9 mouse cellular contexts compared by ENCODE assay signal in the genomic region with DNA sequence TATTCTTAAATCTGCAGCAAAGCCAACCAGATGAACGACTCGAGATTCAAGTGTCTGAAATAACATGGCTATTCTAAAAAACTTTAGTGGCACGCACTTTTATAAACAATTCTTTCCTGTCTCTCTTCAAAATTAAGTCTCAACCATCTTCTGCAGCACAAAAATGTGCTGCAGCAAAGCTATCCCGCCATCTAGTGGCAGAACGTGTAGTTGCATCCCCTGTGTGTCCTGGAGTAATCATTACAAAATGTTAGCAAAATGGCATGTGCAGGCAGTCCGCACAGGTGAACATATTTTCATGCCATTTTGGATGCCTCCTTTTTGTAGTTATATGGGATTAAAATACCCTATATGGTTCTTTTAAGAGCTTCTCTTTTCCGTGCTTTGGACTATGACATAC.
A peak's percentile ranks its signal among the peaks of the same experiment; 100 is the strongest.
DNase-seq lines count a peak whose midpoint lies in the region; ATAC-seq and TF ChIP-seq lines count a peak whose summit lies in the region.
"Had no signal": no experiment of that assay in that cellular context is flagged by ENCODE, and none has a peak within 500 bp of the region (broad histone marks: within the 10 kb centered on the region; RNA-seq: fewer than 3 reads in every experiment).

No protein-coding gene starts in this region.

- H3K36me3 ChIP-seq in kidney, embryonic 16.5 days (ENCODE audit: insufficient read depth, low read length), result no peaks in the 10 kb centered on the region
- no peaks in the 10 kb centered on the region for H3K36me3 ChIP-seq in forebrain, embryonic 15.5 days
- no peaks in the 10 kb centered on the region for H3K36me3 ChIP-seq in hindbrain, postnatal 0 days (ENCODE audit: insufficient read depth, low read length)
- H3K36me3 ChIP-seq: embryonic facial prominence, embryonic 13.5 days had no signal

- no peak overlapping the region for H3K9ac ChIP-seq in kidney, embryonic 16.5 days (replicated peaks; ENCODE audit: low read length)
- H3K9ac ChIP-seq in forebrain, embryonic 15.5 days (replicated peaks), result no peak overlapping the region
- no peak overlapping the region for H3K9ac ChIP-seq in hindbrain, postnatal 0 days (replicated peaks; ENCODE audit: low read length)
- H3K9ac ChIP-seq: embryonic facial prominence, embryonic 13.5 days had no signal

- peak; percentile 96 for TF ChIP-seq CTCF in hindbrain, postnatal 0 days (IDR thresholded peaks at IDR 0.05; ENCODE audit: low read depth)

- 20% methylated on average over 7 of the region's 7 CpGs for WGBS in kidney, embryonic 16.5 days
- WGBS in forebrain, embryonic 15.5 days, result 27% methylated on average over 7 of the region's 7 CpGs
- 21% methylated on average over 7 of the region's 7 CpGs for WGBS in hindbrain, postnatal 0 days

- intact Hi-C loops in left cerebral cortex, postnatal 36 days (cut with DNase I), result loop anchor here (1.0 to 10.0 kb wide), 2 partner anchors 454 to 548 kb away; partner anchors contain the start of gene Cldn11

- no peaks in the 10 kb centered on the region for H3K27me3 ChIP-seq in kidney, embryonic 16.5 days (ENCODE audit: insufficient read depth, low read length)
- H3K27me3 ChIP-seq in forebrain, embryonic 15.5 days, result no peaks in the 10 kb centered on the region
- no peaks in the 10 kb centered on the region for H3K27me3 ChIP-seq in hindbrain, postnatal 0 days (ENCODE audit: insufficient read depth, low read length)
- H3K27me3 ChIP-seq: embryonic facial prominence, embryonic 13.5 days had no signal

- ATAC-seq in kidney, embryonic 16.5 days (ENCODE audit: low FRiP score, low TSS enrichment), result no peak
- ATAC-seq in forebrain, embryonic 15.5 days (replicated peaks), result peak; percentile 46; the same call in 1 of the 2 replicates
- peak; percentile 78 for ATAC-seq in hindbrain, postnatal 0 days

- no peaks in the 10 kb centered on the region for H3K9me3 ChIP-seq in kidney, embryonic 16.5 days (ENCODE audit: low read length)
- no peaks in the 10 kb centered on the region for H3K9me3 ChIP-seq in forebrain, embryonic 15.5 days
- H3K9me3 ChIP-seq in hindbrain, postnatal 0 days (ENCODE audit: low read length), result no peaks in the 10 kb centered on the region
- H3K9me3 ChIP-seq: embryonic facial prominence, embryonic 13.5 days had no signal

- no peaks in the 10 kb centered on the region for H3K4me1 ChIP-seq in kidney, embryonic 16.5 days (ENCODE audit: insufficient read depth, low read length)
- H3K4me1 ChIP-seq in forebrain, embryonic 15.5 days, result no peaks in the 10 kb centered on the region
- H3K4me1 ChIP-seq in hindbrain, postnatal 0 days (ENCODE audit: insufficient read depth, low read length), result no peaks in the 10 kb centered on the region
- H3K4me1 ChIP-seq: embryonic facial prominence, embryonic 13.5 days had no signal

- no peak overlapping the region for H3K4me3 ChIP-seq in kidney, embryonic 16.5 days (ENCODE audit: low read length)
- no peak overlapping the region for H3K4me3 ChIP-seq in forebrain, embryonic 15.5 days
- H3K4me3 ChIP-seq in hindbrain, postnatal 0 days (ENCODE audit: low read length), result no peak overlapping the region
- H3K4me3 ChIP-seq: embryonic facial prominence, embryonic 13.5 days had no signal

- no peak overlapping the region for H3K4me2 ChIP-seq in kidney, embryonic 16.5 days (replicated peaks; ENCODE audit: low read depth, low read length)
- no peak overlapping the region for H3K4me2 ChIP-seq in forebrain, embryonic 15.5 days (replicated peaks)
- H3K4me2 ChIP-seq in hindbrain, postnatal 0 days (ENCODE audit: low read depth, low read length), result no peak overlapping the region
- H3K4me2 ChIP-seq: embryonic facial prominence, embryonic 13.5 days had no signal

- H3K27ac ChIP-seq in kidney, embryonic 16.5 days (ENCODE audit: low read length), result no peak overlapping the region
- H3K27ac ChIP-seq in forebrain, embryonic 15.5 days (replicated peaks), result no peak overlapping the region
- no peak overlapping the region for H3K27ac ChIP-seq in hindbrain, postnatal 0 days
- H3K27ac ChIP-seq: embryonic facial prominence, embryonic 13.5 days had no signal

- peak; percentile 31 for DNase-seq in kidney, adult 11 months
- DNase-seq in c-Kit-negative CD71-positive TER-119-positive erythroid progenitor cells, embryonic 14.5 days (ENCODE audit: low read depth, low spot score), result peak; percentile 4
- peak; percentile 93 for DNase-seq in hindbrain, postnatal 0 days (ENCODE audit: low spot score)
- DNase-seq in left cerebral cortex, postnatal 36 days (ENCODE audit: low spot score in 2 of 2), result peak; percentile 56 to 66
- peak; percentile 80 for DNase-seq in neural tube, embryonic 10.5 days (ENCODE audit: extremely low spot score, low spot score)
- DNase-seq in testis, postnatal 14 days (ENCODE audit: low spot score), result peak; percentile 50

Comparison
In these comparisons a context has a peak if more than half of its experiments do, and no peak if none do; other contexts are left out.
1. DNase-seq: peak in every context shown above with its lines; median percentile 93 in hindbrain, postnatal 0 days; 80 in neural tube, embryonic 10.5 days; 61 in left cerebral cortex, postnatal 36 days; 50 in testis, postnatal 14 days; 31 in kidney, adult 11 months; 4 in c-Kit-negative CD71-positive TER-119-positive erythroid progenitor cells, embryonic 14.5 days.